Mouse (Mus musculus) small intestine, adult 2 months (tissue): Measurements from ENCODE around the gene Il25. TPM values are rescaled to one million over a fixed set of nuclear protein-coding genes. Genes with fewer than 3 reads are reported as not detected.
"Not testable (repeated sequence)": the region's sequence is repeated elsewhere in the genome, so short reads cannot be mapped to it uniquely, and the experiment has no call there.

ENCODE experiments used
- H3K27ac ChIP-seq: fragments of 200-500 bp; 2 replicates; pipeline ENCODE4 v1.5.1; 2012; ENCODE audit warnings: low read depth, low read length, control low read depth, inconsistent platforms; ENCODE audit not compliant: insufficient read depth
- H3K27me3 ChIP-seq: fragments of 200-500 bp; 2 replicates; pipeline ENCODE4 v1.6.1; 2012; ENCODE audit warnings: mild to moderate bottlenecking, moderate library complexity, low read length, inconsistent platforms; ENCODE audit not compliant: control insufficient read depth, insufficient read depth
- H3K36me3 ChIP-seq: fragments of 200-500 bp; 2 replicates; pipeline ENCODE4 v1.6.1; 2012; ENCODE audit warnings: mild to moderate bottlenecking, low read length, control low read depth, inconsistent platforms; ENCODE audit not compliant: control insufficient read depth, insufficient read depth
- H3K4me1 ChIP-seq: fragments of 200-500 bp; 2 replicates; pipeline ENCODE4 v1.6.1; 2012; ENCODE audit warnings: low read length, inconsistent platforms, mixed read lengths; ENCODE audit not compliant: control insufficient read depth, insufficient read depth, insufficient read length
- H3K4me3 ChIP-seq: fragments of 200-500 bp; 2 replicates; pipeline ENCODE4 v1.5.1; 2012; ENCODE audit warnings: low read depth, mild to moderate bottlenecking, control low read depth, inconsistent platforms, low read length, moderate library complexity
- CTCF ChIP-seq: fragments of 200-500 bp; IDR thresholded peaks from 2 replicates; pipeline ENCODE4 v1.5.1; 2012; ENCODE audit warnings: low read depth, mild to moderate bottlenecking, control low read depth, inconsistent platforms, low read length, moderate library complexity, mixed read lengths; ENCODE audit not compliant: insufficient replicate concordance, insufficient read length; ENCODE audit errors: extremely low read depth
- POLR2A ChIP-seq: fragments of 200-500 bp; IDR thresholded peaks from 2 replicates; pipeline ENCODE4 v1.6.1; 2012; ENCODE audit warnings: low read depth, mild to moderate bottlenecking, control low read depth, inconsistent platforms, low read length, moderate library complexity
- WGBS: fragments of 180-500 bp; shearing (Covaris S2); methylation state at CpG from one replicate; pipeline ENCODE4 v1.1.7; 2018; 5-methylcytosine and 5-hydroxymethylcytosine counted together
- polyA plus RNA-seq: library from polyadenylated mRNA; depleted of rRNA; stranded (reverse); fragments of >200 nt; gene quantifications from 2 replicates; pipeline ENCODE4 v1.2.3, GENCODE M21; 2012; rRNA removed

Il25 gene
- polyA plus RNA-seq, 1 experiment = 1.1 TPM

DNA sequence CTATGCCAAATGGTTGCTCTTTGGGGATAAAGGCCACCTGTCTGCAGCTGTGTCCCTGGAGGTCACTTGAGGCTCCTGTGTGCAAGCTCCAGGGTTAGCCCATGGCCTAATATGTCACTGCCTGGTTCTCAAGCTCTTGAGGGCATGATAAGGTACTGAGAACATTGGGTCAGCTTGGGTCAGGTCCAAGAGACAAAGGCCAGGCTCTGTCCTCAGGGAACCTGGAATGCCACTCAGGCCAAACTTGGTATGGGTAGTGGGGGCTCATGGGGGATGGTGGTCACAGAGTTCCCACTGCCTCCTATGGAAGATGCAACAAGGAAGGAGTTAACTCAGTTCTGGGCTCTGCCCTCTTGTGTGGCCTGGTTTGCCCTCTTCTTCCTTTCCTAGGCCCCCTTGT is 35.8 kb downstream of the Il25 start:
- Histone ChIP-seq H3K4me3 (no peak overlapping the region), H3K27me3 (no peaks in the 10 kb centered on the region), H3K27ac (no peak overlapping the region), H3K36me3 (no peaks in the 10 kb centered on the region), H3K4me1 (no peaks in the 10 kb centered on the region)
- TF ChIP-seq POLR2A = no peak
- TF ChIP-seq CTCF = no peak

GRCm38 (mm10) chr14:54972786-54973185 is 40.3 kb downstream of the Il25 start:
- H3K4me1 ChIP-seq, H3K27me3 ChIP-seq, H3K27ac ChIP-seq, H3K36me3 ChIP-seq, H3K4me3 ChIP-seq: not testable (repeated sequence)
- 85% methylated on average over 11 of the region's 11 CpGs for WGBS

DNA sequence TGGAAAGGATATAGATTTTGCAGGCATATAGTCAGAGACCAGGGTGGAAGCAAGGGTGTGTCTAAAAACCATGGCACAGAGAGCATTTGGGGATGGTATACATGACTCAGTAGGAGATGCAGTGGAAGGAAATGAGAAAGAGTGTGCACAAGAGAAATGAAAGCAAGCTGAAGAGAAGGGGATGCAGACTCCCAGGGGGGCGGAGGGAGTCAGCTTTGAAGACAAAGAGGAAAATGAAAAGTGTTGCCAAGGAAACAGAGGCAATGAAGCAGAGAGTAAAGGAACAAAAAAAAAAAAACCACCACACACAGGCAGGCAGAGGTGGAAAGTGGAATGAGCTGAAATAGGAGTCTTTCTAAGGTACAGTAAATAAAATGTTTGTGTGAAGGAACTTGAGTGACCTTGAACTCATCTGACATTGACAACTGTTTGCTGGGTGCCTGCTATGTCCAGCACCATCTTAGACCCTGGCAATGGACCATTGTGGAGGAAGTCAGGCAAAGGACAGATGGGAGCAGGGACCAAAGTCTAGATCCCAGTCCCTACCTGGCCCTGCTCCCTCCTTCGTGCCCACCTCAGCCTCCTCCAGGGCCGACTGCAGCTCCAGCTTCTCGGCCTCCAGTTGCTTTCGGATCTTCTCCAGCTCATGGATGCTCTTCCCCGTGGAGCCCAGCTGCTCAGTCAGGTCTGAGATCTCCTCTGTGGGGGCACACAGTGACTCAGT is 41.7 kb downstream of the Il25 start:
- 80% methylated on average over 6 of the region's 6 CpGs for WGBS
- H3K4me1 ChIP-seq = no peaks in the 10 kb centered on the region
- TF ChIP-seq CTCF (no peak), POLR2A (no peak)

GRCm38 (mm10) chr14:54976633-54977032 is 44.1 kb downstream of the Il25 start, which contains the start of gene Gm17428:
Gm17428 (plus strand) TSS chr14:54976933.
- H3K27ac ChIP-seq = no peak within 1 kb of the TSS
- H3K4me1 ChIP-seq = no peaks in the 10 kb centered on the region
- TF ChIP-seq POLR2A = no peak
- TF ChIP-seq CTCF = no peak
- H3K36me3 ChIP-seq = no peaks in the 10 kb centered on the region
- H3K27me3 ChIP-seq = no peaks in the 10 kb centered on the region
- WGBS = 64% methylated on average over 1 of the region's 1 CpGs
- no peak within 1 kb of the TSS for H3K4me3 ChIP-seq

More for the DNA sequence above, 41.7 kb downstream of the Il25 start:
- Histone ChIP-seq H3K27ac (no peak overlapping the region), H3K27me3 (no peaks in the 10 kb centered on the region), H3K36me3 (no peaks in the 10 kb centered on the region), H3K4me3 (no peak overlapping the region)

- Histone ChIP-seq H3K27me3 (no peaks in the 10 kb centered on the region), H3K27ac (no peak overlapping the region), H3K36me3 (no peaks in the 10 kb centered on the region), H3K4me3 (no peak overlapping the region), H3K4me1 (no peaks in the 10 kb centered on the region)
- TF ChIP-seq CTCF (no peak), POLR2A (no peak)
- 89% methylated on average over 8 of the region's 8 CpGs for WGBS
Measured at GRCm38 (mm10) chr14:54978664-54979063, 46.2 kb downstream of the Il25 start.

GRCm38 (mm10) chr14:54981934-54982333 is 49.4 kb downstream of the Il25 start:
- Histone ChIP-seq H3K36me3 (no peaks in the 10 kb centered on the region), H3K27me3 (no peaks in the 10 kb centered on the region), H3K4me3 (no peak overlapping the region), H3K27ac (no peak overlapping the region), H3K4me1 (no peaks in the 10 kb centered on the region)
- 94% methylated on average over 7 of the region's 7 CpGs for WGBS
- TF ChIP-seq CTCF = no peak
- no peak for TF ChIP-seq POLR2A

Other genes with a start within 250 kb of the Il25 start
- gene 1700123O20Rik, start 246.5 kb upstream of the Il25 start, polyA plus RNA-seq = 21.9 and 47.4 TPM in 2 replicates
- gene Acin1, start 245.8 kb upstream of the Il25 start, polyA plus RNA-seq = 32.5 and 76.4 TPM in 2 replicates
- gene Gm29776, start 233.9 kb upstream of the Il25 start, polyA plus RNA-seq = not detected in 2 replicates
- 4.2 and 4.4 TPM in 2 replicates for gene Cebpe, start 220.5 kb upstream of the Il25 start, polyA plus RNA-seq
- 39.5 and 174 TPM in 2 replicates for gene Slc7a8, start 150.7 kb upstream of the Il25 start, polyA plus RNA-seq
- not detected in 2 replicates for gene Rnf212b, start 118.6 kb upstream of the Il25 start, polyA plus RNA-seq
- gene Homez, start 61.7 kb upstream of the Il25 start, polyA plus RNA-seq = 1.1 and 2.0 TPM in 2 replicates
- 8.9 and 17.4 TPM in 2 replicates for gene Ppp1r3e, start 55.1 kb upstream of the Il25 start, polyA plus RNA-seq
- gene Bcl2l2, start 49.3 kb upstream of the Il25 start, polyA plus RNA-seq = 22.5 and 29.8 TPM in 2 replicates
- 5.8 and 12.4 TPM in 2 replicates for gene Gm20521, start 49.3 kb upstream of the Il25 start, polyA plus RNA-seq
- 19.7 and 36.0 TPM in 2 replicates for gene Pabpn1, start 40.2 kb upstream of the Il25 start, polyA plus RNA-seq
- 15.2 and 18.0 TPM in 2 replicates for gene Slc22a17, start 19.6 kb upstream of the Il25 start, polyA plus RNA-seq
- gene Efs, start 6.6 kb upstream of the Il25 start, polyA plus RNA-seq = 5.4 and 5.7 TPM in 2 replicates
- 0.46 and 0.93 TPM in 2 replicates for gene Cmtm5, start 3.6 kb downstream of the Il25 start, polyA plus RNA-seq
- gene Myh6, start 34.2 kb downstream of the Il25 start, polyA plus RNA-seq = 0.10 TPM in 1 of 2 replicates, not detected in the other
- not detected in 2 replicates for gene Gm17428, start 44.2 kb downstream of the Il25 start, polyA plus RNA-seq
- gene Myh7, start 61.9 kb downstream of the Il25 start, polyA plus RNA-seq = 0.10 and 0.18 TPM in 2 replicates
- gene Ngdn, start 82.8 kb downstream of the Il25 start, polyA plus RNA-seq = 3.9 and 8.4 TPM in 2 replicates
- 2.2 and 4.2 TPM in 2 replicates for gene Zfhx2, start 159.6 kb downstream of the Il25 start, polyA plus RNA-seq
- gene Thtpa, start 162.1 kb downstream of the Il25 start, polyA plus RNA-seq = 2.9 and 4.9 TPM in 2 replicates
- 48.4 and 80.7 TPM in 2 replicates for gene Ap1g2, start 173.9 kb downstream of the Il25 start, polyA plus RNA-seq
- gene Jph4, start 184.2 kb downstream of the Il25 start, polyA plus RNA-seq = 0.65 and 0.72 TPM in 2 replicates